Mouse (Mus musculus): ENCODE results near the gene Tnip1. TPM values are rescaled to one million over a fixed set of nuclear protein-coding genes. Genes with fewer than 3 reads are reported as not detected.

Tnip1 gene
- total and polyA plus RNA-seq, 3 experiments: 36.1 to 137 (median 67.8) TPM

GRCm38 (mm10) chr11:54953993-54954446, 8.7 kb downstream of the Tnip1 start:
- peaks cover 42 to 87% of the 10 kb centered on the region in 2 experiments for H3K4me1 ChIP-seq (ENCODE audit: control insufficient read depth in 1 of 2, insufficient read depth in 2 of 2)

GRCm38 (mm10) chr11:54952651-54953050, 10.1 kb downstream of the Tnip1 start:
- dilution Hi-C loops (cut with MboI; ENCODE audit: extremely low pct_ligation_motif_present, extremely low pct_unique_long_range_greater_than_20kb, low sequenced_read_pairs) (no loop called here), in situ Hi-C loops (cut with MboI; ENCODE audit: low pct_ligation_motif_present, low pct_unique_long_range_greater_than_20kb, low sequenced_read_pairs) (no loop called here)
- Histone ChIP-seq H3K27me3 (replicated peaks) (no peaks in the 10 kb centered on the region), H3K4me1 (ENCODE audit: control insufficient read depth in 1 of 2, insufficient read depth in 2 of 2) (peaks cover 37 to 82% of the 10 kb centered on the region in 2 experiments), H3K79me2 (replicated peaks; ENCODE audit: control insufficient read depth, extremely low read depth, insufficient read depth, poor library complexity, severe bottlenecking) (peaks cover 81% of the 10 kb centered on the region), H3K4me2 (ENCODE audit: insufficient read depth, low read depth, poor library complexity, severe bottlenecking) (peak overlapping the region; percentile 93), H3K4me3 (replicated peaks in 1 of 3; ENCODE audit: low read depth in 2 of 3, low read length in 2 of 3, poor library complexity in 1 of 3) (peak overlapping the region in 1 of 3 experiments; percentile 8), H3K36me3 (replicated peaks in 1 of 2; ENCODE audit: control insufficient read depth in 1 of 2, insufficient read depth in 1 of 2, low read length in 1 of 2) (peaks cover 21 to 53% of the 10 kb centered on the region in 2 experiments), H3K9me3 (replicated peaks; ENCODE audit: low read length) (no peaks in the 10 kb centered on the region), H3K27ac (ENCODE audit: insufficient read depth, low read depth) (peak overlapping the region; percentile 69), H3K9ac (ENCODE audit: insufficient read depth, low read depth) (peak overlapping the region; percentile 58; the same call in 1 of the 2 replicates)
- DNase-seq (ENCODE audit: extremely low read depth): peak; percentile 81
- TF ChIP-seq UBTF (IDR thresholded peaks at IDR 0.05; ENCODE audit: low read depth, low read length) (peak; percentile 70; the same call in 1 of the 2 replicates), RCOR1 (conservative IDR thresholded peaks at IDR 0.05; ENCODE audit: low read depth, low read length) (peak; percentile 74; the same call in 1 of the 2 replicates), POLR2A (IDR thresholded peaks at IDR 0.05; ENCODE audit: low read depth, low read length) (no peak; the same call in 1 of the 2 replicates), CHD1 (IDR thresholded peaks at IDR 0.05; ENCODE audit: low read depth, low read length) (no peak), CTCF (conservative IDR thresholded peaks at IDR 0.05 in 1 of 2, IDR thresholded peaks at IDR 0.05 in 1 of 2; ENCODE audit: low read depth in 2 of 2, low read length in 2 of 2) (no peak), E2F4 (IDR thresholded peaks at IDR 0.05; ENCODE audit: insufficient replicate concordance, low read depth, low read length) (no peak), JUN (IDR thresholded peaks at IDR 0.05; ENCODE audit: insufficient read depth, low read depth, low read length) (peak; percentile 43; the same call in 1 of the 2 replicates), BHLHE40 (IDR thresholded peaks at IDR 0.05; ENCODE audit: low read depth, low read length) (peak; percentile 62), NELFE (IDR thresholded peaks at IDR 0.05; ENCODE audit: low read depth, low read length) (no peak), USF1 (IDR thresholded peaks at IDR 0.05; ENCODE audit: low read depth, low read length) (no peak; the same call in 1 of the 2 replicates), TCF12 (IDR thresholded peaks at IDR 0.05; ENCODE audit: low read depth, low read length) (peak; percentile 69; the same call in 1 of the 2 replicates), ETS1 (conservative IDR thresholded peaks at IDR 0.05; ENCODE audit: low read depth, low read length) (peak; percentile 73), MAFK (IDR thresholded peaks at IDR 0.05; ENCODE audit: insufficient replicate concordance, low read length) (no peak), SMC3 (IDR thresholded peaks at IDR 0.05; ENCODE audit: low read depth, low read length) (0 out of 2 replicates have a peak, but pooled peaks have one; percentile 0), RAD21 (IDR thresholded peaks at IDR 0.05; ENCODE audit: low read depth, low read length) (no peak), MEF2A (IDR thresholded peaks at IDR 0.05; ENCODE audit: borderline replicate concordance, low read depth, low read length) (peak; percentile 38), MXI1 (IDR thresholded peaks at IDR 0.05; ENCODE audit: low read depth, low read length) (peak; percentile 98), ZNF384 (IDR thresholded peaks at IDR 0.05; ENCODE audit: low read depth, low read length) (no peak), EP300 (IDR thresholded peaks at IDR 0.05; ENCODE audit: low read length) (peak; percentile 75; the same call in 1 of the 2 replicates), MAX (IDR thresholded peaks at IDR 0.05; ENCODE audit: low read length) (peak; percentile 94), ELF1 (IDR thresholded peaks at IDR 0.05; ENCODE audit: low read depth, low read length) (no peak; the same call in 1 of the 2 replicates), SIN3A (IDR thresholded peaks at IDR 0.05; ENCODE audit: low read length) (peak; percentile 61), JUND (conservative IDR thresholded peaks at IDR 0.05; ENCODE audit: low read depth, low read length) (peak; percentile 55; the same call in 1 of the 2 replicates), IRF4 (IDR thresholded peaks at IDR 0.05; ENCODE audit: low read depth, low read length) (peak; percentile 86), ZC3H11A (IDR thresholded peaks at IDR 0.05; ENCODE audit: low read depth, low read length) (no peak), TBP (conservative IDR thresholded peaks at IDR 0.05; ENCODE audit: low read depth, low read length) (0 out of 2 replicates have a peak, but pooled peaks have one; percentile 14), MAZ (IDR thresholded peaks at IDR 0.05; ENCODE audit: low read depth, low read length) (peak; percentile 88)

More at GRCm38 (mm10) chr11:54953993-54954446, 8.7 kb downstream of the Tnip1 start:
- no peak overlapping the region for H3K27ac ChIP-seq (ENCODE audit: insufficient read depth, low read depth)
- no peaks in the 10 kb centered on the region for H3K27me3 ChIP-seq (replicated peaks)
- H3K4me2 ChIP-seq (ENCODE audit: insufficient read depth, low read depth, poor library complexity, severe bottlenecking): peak overlapping the region; percentile 93
- in situ Hi-C loops (cut with MboI; ENCODE audit: low pct_ligation_motif_present, low pct_unique_long_range_greater_than_20kb, low sequenced_read_pairs) (no loop called here), dilution Hi-C loops (cut with MboI; ENCODE audit: extremely low pct_ligation_motif_present, extremely low pct_unique_long_range_greater_than_20kb, low sequenced_read_pairs) (no loop called here)
- no peak for DNase-seq (ENCODE audit: extremely low read depth)
- peaks cover 18 to 48% of the 10 kb centered on the region in 2 experiments for H3K36me3 ChIP-seq (replicated peaks in 1 of 2; ENCODE audit: control insufficient read depth in 1 of 2, insufficient read depth in 1 of 2, low read length in 1 of 2)
- H3K79me2 ChIP-seq (replicated peaks; ENCODE audit: control insufficient read depth, extremely low read depth, insufficient read depth, poor library complexity, severe bottlenecking): peaks cover 81% of the 10 kb centered on the region
- H3K9me3 ChIP-seq (replicated peaks; ENCODE audit: low read length): no peaks in the 10 kb centered on the region
- TF ChIP-seq TCF12 (IDR thresholded peaks at IDR 0.05; ENCODE audit: low read depth, low read length) (no peak), ETS1 (conservative IDR thresholded peaks at IDR 0.05; ENCODE audit: low read depth, low read length) (no peak), POLR2A (IDR thresholded peaks at IDR 0.05; ENCODE audit: low read depth, low read length) (no peak), NELFE (IDR thresholded peaks at IDR 0.05; ENCODE audit: low read depth, low read length) (no peak), RCOR1 (conservative IDR thresholded peaks at IDR 0.05; ENCODE audit: low read depth, low read length) (no peak), USF2 (conservative IDR thresholded peaks at IDR 0.05; ENCODE audit: low read depth, low read length) (peak; percentile 32; the same call in 1 of the 2 replicates), ELF1 (IDR thresholded peaks at IDR 0.05; ENCODE audit: low read depth, low read length) (0 out of 2 replicates have a peak, but pooled peaks have one; percentile 21), PAX5 (IDR thresholded peaks at IDR 0.05; ENCODE audit: low read length) (no peak), BHLHE40 (IDR thresholded peaks at IDR 0.05; ENCODE audit: low read depth, low read length) (peak; percentile 65), MAX (IDR thresholded peaks at IDR 0.05; ENCODE audit: low read length) (no peak), ZMIZ1 (IDR thresholded peaks at IDR 0.05; ENCODE audit: low read depth, low read length) (no peak), CTCF (conservative IDR thresholded peaks at IDR 0.05 in 1 of 2, IDR thresholded peaks at IDR 0.05 in 1 of 2; ENCODE audit: low read depth in 2 of 2, low read length in 2 of 2) (no peak), USF1 (IDR thresholded peaks at IDR 0.05; ENCODE audit: low read depth, low read length) (peak; percentile 43), MYC (IDR thresholded peaks at IDR 0.05; ENCODE audit: low read depth, low read length) (no peak)
- peak overlapping the region; percentile 58 for H3K9ac ChIP-seq (ENCODE audit: insufficient read depth, low read depth)
- H3K4me3 ChIP-seq (replicated peaks in 1 of 3; ENCODE audit: low read depth in 2 of 3, low read length in 2 of 3, poor library complexity in 1 of 3): peak overlapping the region; percentile 7 to 56 (median 14)
